Mouse (Mus musculus): ENCODE measurements at regions not wholly inside any gene's neighbourhood (a gene's known extent, or its start where the extent isn't known, plus 50 kb on each side); places are given as distances from the start of the nearest gene placed in this dataset.

DNA sequence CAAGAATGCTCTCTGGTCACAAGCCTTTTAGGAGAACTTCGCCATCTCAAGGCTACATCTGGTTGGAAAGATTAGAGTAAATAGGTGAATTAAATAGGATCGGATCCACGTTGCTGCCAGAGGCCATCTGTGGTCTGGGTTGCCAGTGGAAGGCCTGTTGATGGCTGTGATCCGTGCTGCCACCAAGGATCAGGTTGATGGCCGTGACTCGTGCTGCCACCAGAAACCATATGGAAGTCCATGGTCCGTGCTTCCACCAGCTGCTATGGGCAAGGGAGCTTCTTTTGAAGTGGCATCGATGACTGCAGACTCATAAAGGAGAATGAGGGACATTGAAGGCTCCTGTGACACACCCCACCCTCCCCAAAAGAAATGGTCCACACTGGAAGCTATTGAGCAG lies 79.6 kb downstream of the Atp1a1 start:
- intact Hi-C loops (cut with DNase I): no loop called here

DNA sequence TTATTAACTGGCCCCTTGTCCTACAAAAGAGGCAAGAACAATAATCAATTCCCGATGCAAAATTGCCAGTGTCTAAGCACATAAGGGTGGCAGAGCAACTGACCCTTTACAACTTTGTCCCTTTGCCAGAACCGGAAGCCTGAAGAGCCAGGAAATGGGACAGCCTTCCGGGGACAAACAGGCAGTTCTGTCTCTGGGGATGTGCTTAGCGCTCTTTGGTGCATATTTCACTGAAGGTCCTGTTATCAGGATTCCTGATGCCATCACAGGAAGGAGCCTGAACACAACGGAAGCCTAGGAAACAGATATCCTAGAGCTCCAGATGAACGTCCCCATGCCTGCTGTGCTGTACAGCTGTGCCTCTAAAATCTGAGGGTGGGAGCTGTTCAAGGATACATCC lies 80.0 kb downstream of the Atp1a1 start:
- intact Hi-C loops (cut with DNase I): no loop called here

DNA sequence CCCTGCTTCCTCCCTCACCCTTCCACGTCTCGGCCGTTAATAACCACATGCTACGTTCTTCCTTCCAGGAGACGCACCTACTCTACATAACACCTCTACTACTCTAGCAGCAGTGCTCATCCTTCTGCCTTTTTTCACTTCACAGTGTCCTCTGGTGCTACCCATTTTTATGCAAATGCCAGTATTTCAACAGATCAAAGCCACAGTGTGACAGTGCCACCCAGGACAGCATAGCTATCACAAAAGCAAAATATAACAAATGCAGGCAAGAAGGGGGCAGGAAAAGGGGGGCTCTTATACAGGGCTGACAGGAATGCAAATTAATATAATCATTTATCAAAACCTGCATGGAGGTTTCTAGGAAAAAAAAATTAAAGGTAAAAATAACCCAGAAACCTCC lies 81.2 kb downstream of the Atp1a1 start:
- intact Hi-C loops (cut with DNase I): no loop called here

DNA sequence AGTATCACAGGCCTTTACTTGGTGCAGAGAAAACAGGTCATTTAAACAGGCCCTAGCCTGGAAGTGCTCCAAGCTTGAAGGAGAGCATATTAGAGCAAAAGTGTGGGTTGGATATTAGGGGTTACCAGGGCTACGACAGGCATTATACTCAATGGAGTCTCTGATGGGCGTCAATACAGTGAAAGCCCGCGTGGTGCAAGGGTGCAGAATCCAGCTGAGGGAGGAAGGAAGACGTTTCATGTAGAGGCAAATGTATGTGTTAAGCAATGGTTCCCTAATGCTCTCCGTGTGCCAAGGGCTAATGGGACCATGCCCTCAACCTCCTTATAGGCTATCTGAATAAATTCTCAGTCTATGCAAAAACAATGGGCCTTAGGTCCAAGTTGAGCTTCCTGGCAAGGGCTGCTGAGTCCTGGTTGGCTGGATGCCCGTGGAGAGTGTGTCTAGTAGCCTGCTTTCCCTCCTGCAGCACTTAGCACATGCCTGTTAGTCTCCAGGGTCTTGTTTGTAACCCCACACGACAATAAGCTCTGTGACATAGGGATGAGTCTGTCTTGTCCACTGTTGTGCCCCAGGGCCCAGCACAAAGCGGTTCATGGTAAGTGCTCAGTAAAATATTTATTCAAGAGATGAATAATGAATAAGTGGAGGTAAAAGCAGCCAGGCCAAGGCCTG lies 82.1 kb downstream of the Atp1a1 start:
- intact Hi-C loops (cut with DNase I): no loop called here

DNA sequence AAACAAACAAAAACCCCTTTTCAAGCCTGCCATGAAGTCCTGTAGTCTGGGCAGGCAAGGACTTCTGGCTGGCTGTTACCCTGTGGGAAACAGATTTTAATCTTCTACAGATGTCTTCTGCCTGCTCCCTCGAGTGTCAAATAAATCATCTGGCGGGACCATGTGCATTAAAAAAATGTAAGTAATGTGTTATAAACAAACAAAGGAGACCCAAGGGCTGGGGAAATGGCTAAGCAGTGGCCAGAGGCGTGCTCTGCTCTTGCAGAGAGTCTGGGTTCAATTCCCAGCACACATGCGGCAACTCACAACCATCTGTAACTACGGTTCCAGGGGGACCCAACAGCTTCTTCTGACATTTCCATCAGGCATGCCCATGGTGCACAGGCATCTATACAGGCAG lies 83.3 kb downstream of the Atp1a1 start:
- intact Hi-C loops (cut with DNase I): no loop called here

DNA sequence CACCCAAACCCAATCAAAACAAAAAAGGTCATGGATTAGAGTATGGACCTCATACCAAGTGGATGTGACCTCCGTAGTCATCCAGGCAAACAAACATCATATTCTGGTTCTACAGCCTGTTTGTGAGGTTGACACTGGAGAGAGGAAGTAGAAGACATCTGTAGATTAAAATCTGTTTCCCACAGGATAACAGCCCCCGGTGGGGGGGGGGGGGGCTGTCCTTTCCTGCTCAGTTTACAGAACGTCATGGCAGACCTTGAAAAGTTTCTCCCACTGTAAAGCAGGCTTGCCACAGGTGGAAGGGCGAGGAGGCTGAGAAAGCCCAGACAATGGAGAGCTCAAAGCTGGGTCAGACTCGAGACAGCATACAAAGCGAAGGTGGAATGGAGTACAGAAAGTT lies 84.4 kb downstream of the Atp1a1 start:
- intact Hi-C loops (cut with DNase I): no loop called here

DNA sequence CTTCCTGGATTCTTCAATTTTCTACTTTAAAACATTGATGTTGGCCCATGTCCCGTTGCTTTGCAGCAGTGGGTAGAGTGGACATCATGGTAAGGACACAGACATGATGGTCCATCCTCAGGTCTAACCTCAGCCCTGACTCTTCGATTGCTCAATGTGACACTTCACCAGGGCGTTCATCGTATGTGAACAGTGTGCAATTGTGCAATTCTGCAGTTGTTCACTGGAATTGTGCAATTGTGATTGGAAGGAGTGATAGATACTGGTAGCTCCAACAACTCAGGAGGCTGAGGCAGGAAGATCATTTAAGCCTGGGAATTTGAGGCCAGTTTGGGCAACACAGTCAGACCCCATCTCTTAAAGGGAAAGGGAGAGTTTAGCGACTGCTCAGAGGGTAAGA lies 84.9 kb downstream of the Atp1a1 start:
- intact Hi-C loops (cut with DNase I): no loop called here

DNA sequence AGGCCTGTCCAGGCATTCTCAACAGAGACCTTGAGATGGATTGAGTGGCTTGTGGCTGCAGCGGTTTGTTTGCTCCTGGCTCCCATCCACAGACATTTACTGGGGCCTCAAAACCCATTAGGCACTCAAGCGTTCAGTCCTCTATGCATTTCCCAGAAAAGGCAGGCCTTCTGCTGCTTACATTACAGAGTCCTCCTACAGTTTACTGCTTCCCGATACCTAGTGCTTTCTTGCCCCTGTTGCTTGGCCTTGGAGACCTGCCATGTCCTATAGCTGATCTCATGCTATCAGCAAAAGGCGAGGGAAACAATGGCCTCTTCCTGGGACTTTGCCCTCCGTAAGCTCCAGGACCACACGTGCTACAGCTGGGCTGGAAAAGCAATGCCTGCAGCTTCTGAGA lies 85.7 kb downstream of the Atp1a1 start:
- intact Hi-C loops (cut with DNase I): no loop called here

DNA sequence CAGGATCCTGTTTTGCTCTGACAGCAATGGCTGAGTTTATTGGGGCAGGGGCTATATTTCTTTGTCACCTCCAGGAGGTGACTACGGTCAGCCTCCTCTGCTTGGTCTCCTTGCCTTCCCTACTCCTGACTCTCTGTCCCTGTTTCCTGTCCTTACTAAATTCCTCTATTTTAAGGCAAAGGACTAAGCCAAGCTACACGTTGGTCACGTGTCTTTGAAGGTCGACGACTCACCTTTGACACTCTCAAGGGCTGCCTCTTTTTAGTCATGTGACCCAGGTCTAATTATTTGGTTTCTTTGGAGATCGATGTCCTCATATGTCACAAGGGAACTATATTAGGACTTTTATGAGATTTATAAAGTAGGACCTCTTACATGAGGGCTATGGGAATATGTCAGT lies 86.9 kb downstream of the Atp1a1 start:
- intact Hi-C loops (cut with DNase I): no loop called here

DNA sequence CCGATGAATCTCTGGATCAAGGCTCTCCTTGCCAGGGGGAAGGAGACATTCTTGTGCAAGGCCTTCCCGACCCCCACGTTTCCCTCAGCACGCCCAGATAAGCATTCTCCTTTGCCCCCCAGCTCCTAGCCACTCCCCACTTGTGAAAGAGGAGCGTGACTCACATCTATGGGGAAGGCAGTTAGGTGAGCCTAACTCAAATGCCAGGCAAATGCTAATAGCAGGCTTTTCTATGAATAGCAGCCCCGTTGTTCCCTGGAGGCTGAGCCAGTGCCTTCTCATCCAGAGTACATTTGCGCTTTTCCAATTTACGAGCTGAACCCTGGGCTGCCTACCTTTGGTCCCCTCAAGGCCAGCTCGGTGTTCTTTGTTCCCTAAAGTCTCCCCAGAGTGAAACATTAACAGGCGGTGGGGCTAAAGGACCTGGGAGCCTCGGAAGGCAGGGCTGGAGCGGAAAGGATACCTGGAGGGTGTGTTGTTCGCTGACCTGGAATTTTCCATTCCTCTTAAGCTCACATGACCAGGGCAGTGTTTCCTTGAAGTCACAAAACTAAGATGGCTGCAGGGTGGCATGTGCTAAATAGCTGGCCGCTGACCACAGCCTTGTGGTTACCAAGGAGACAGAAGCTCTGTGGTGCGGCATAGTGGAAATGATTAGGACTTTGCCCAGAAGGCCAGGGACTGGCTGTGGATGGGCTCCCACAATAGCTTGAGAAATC lies 87.5 kb downstream of the Atp1a1 start:
- intact Hi-C loops (cut with DNase I): no loop called here

DNA sequence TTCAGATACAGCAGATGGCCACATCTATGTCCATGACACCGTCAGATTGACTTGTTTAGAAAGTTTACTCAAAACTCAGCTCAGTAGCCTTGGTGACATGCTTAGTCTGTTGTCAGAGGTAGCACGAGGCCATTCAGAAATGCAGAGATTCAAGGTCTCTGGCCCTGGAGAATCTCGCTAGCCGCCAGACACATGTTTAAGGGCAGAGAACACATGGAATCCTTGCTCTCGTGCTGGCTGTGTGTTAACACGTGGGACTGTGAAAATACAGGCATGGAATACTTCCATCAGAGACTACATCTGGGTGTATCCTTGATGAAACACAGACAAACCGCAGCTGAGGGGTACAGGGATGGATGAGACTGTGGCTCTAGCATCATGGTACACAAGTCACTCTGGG lies 88.9 kb downstream of the Atp1a1 start:
- intact Hi-C loops (cut with DNase I): loop anchor here (2.0 kb wide), 1 partner anchor 37 kb away; no protein-coding TSS in a partner anchor

DNA sequence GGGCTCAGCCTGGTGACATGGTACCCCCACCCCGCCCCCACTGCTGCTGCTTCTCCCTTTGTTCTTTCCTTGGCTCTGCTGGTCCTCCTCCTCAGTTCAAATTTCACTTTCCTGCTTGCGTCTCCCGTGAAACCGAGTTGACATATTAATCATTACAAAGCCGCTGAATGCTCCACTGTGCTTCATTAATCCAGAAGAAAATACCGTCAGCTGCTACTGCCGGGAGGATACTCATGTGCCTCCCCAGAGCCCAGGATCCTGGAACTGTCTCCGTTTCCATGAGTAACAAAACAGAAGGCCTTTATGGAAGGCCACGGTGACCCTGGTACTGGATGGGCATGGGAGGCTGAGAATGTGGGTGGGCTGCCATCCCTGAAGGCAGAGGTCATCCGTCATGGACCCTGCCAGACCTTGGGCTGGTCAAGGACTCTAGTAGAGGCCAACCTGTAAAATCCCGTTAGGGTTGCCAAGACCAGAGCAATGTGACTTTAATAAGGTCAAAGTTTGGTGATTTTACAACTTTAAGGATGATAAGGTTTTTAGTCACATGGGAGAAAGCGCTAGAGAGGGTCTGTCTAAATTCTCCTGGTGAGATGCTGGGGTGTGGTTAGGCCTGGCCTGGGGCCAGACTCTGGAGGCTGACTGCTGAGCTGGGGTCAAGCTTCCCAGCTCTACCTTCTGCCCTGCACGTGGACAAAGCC lies 90.7 kb downstream of the Atp1a1 start:
- intact Hi-C loops (cut with DNase I): loop anchor here (2.0 kb wide), 1 partner anchor 39 kb away; no protein-coding TSS in a partner anchor

Data from adrenal gland (tissue).